Mouse (Mus musculus): Measurements from ENCODE around the gene AY358078.

GRCm38 (mm10) chr14:51773490-51773889 lies 26.4 kb upstream of the AY358078 start, which contains the start of gene Ang4:
- no peak for TF ChIP-seq GATA1 (IDR thresholded peaks at IDR 0.05; ENCODE audit: borderline replicate concordance, low read length)
- no peak for TF ChIP-seq FLI1 (IDR thresholded peaks at IDR 0.05; ENCODE audit: low read length)

Measured in megakaryocyte, embryonic 14.5 days (primary cell).